ENCODE assay signal across 15 mouse cellular contexts in genomic region chr9:103408136-103408777, GRCm38 (mm10). TPM values are rescaled to one million over a fixed set of nuclear protein-coding genes. Genes with fewer than 3 reads are reported as not detected.
A peak's percentile ranks its signal among the peaks of the same experiment; 100 is the strongest.
DNase-seq lines count a peak whose midpoint lies in the region; ATAC-seq lines count a peak whose summit lies in the region.
"Had no signal": no experiment of that assay in that cellular context is flagged by ENCODE, and none has a peak within 500 bp of the region (broad histone marks: within the 10 kb centered on the region; RNA-seq: fewer than 3 reads in every experiment).

No protein-coding gene starts in this region.

- H3K4me1 ChIP-seq in hindbrain, embryonic 13.5 days (replicated peaks), result peaks cover 9% of the 10 kb centered on the region; the same call in 1 of the 2 replicates
- H3K4me1 ChIP-seq in hindbrain, embryonic 10.5 days (replicated peaks), result peaks cover 4% of the 10 kb centered on the region; the same call in 1 of the 2 replicates
- H3K4me1 ChIP-seq in neural tube, embryonic 13.5 days (replicated peaks), result peaks cover 9% of the 10 kb centered on the region; the same call in 1 of the 2 replicates
- H3K4me1 ChIP-seq in hindbrain, embryonic 15.5 days (replicated peaks), result 0 out of 2 replicates have a peak, but pooled peaks cover 12% of the 10 kb centered on the region
- H3K4me1 ChIP-seq: liver, embryonic 15.5 days had no signal

- WGBS in hindbrain, embryonic 13.5 days, result 52% methylated on average over 4 of the region's 4 CpGs
- WGBS in hindbrain, embryonic 10.5 days, result 76% methylated on average over 4 of the region's 4 CpGs
- 53% methylated on average over 4 of the region's 4 CpGs for WGBS in neural tube, embryonic 13.5 days
- WGBS in hindbrain, embryonic 15.5 days, result 38% methylated on average over 4 of the region's 4 CpGs

- H3K36me3 ChIP-seq in hindbrain, embryonic 13.5 days, result no peaks in the 10 kb centered on the region
- H3K36me3 ChIP-seq in hindbrain, embryonic 10.5 days, result no peaks in the 10 kb centered on the region
- no peaks in the 10 kb centered on the region for H3K36me3 ChIP-seq in neural tube, embryonic 13.5 days
- no peaks in the 10 kb centered on the region for H3K36me3 ChIP-seq in hindbrain, embryonic 15.5 days
- H3K36me3 ChIP-seq: liver, embryonic 15.5 days; midbrain, embryonic 12.5 days had no signal

- H3K9ac ChIP-seq in hindbrain, embryonic 13.5 days, result no peak overlapping the region
- H3K9ac ChIP-seq in neural tube, embryonic 13.5 days, result no peak overlapping the region
- H3K9ac ChIP-seq in hindbrain, embryonic 15.5 days, result no peak overlapping the region
- H3K9ac ChIP-seq: liver, embryonic 15.5 days; midbrain, embryonic 12.5 days had no signal

- H3K9me3 ChIP-seq in hindbrain, embryonic 13.5 days, result no peaks in the 10 kb centered on the region
- H3K9me3 ChIP-seq in hindbrain, embryonic 10.5 days, result no peaks in the 10 kb centered on the region
- H3K9me3 ChIP-seq in neural tube, embryonic 13.5 days, result no peaks in the 10 kb centered on the region
- H3K9me3 ChIP-seq in hindbrain, embryonic 15.5 days, result no peaks in the 10 kb centered on the region
- H3K9me3 ChIP-seq: liver, embryonic 15.5 days; midbrain, embryonic 12.5 days had no signal

- no peak overlapping the region for H3K4me2 ChIP-seq in hindbrain, embryonic 13.5 days
- no peak overlapping the region for H3K4me2 ChIP-seq in neural tube, embryonic 13.5 days
- H3K4me2 ChIP-seq in hindbrain, embryonic 15.5 days, result no peak overlapping the region
- H3K4me2 ChIP-seq: heart, embryonic 11.5 days; liver, embryonic 15.5 days; midbrain, embryonic 12.5 days had no signal

- ATAC-seq in hindbrain, embryonic 13.5 days (ENCODE audit: low FRiP score), result no peak
- ATAC-seq in neural tube, embryonic 13.5 days (ENCODE audit: low read depth), result no peak
- no peak for ATAC-seq in hindbrain, embryonic 15.5 days (ENCODE audit: low FRiP score, low read depth)

- no peaks in the 10 kb centered on the region for H3K27me3 ChIP-seq in hindbrain, embryonic 13.5 days
- H3K27me3 ChIP-seq in hindbrain, embryonic 10.5 days (ENCODE audit: insufficient read depth, poor library complexity, severe bottlenecking), result no peaks in the 10 kb centered on the region
- no peaks in the 10 kb centered on the region for H3K27me3 ChIP-seq in neural tube, embryonic 13.5 days
- no peaks in the 10 kb centered on the region for H3K27me3 ChIP-seq in hindbrain, embryonic 15.5 days
- H3K27me3 ChIP-seq: liver, embryonic 15.5 days; midbrain, embryonic 12.5 days had no signal

- peak overlapping the region; percentile 62 for H3K27ac ChIP-seq in hindbrain, embryonic 13.5 days
- no peak overlapping the region for H3K27ac ChIP-seq in hindbrain, embryonic 10.5 days
- H3K27ac ChIP-seq in neural tube, embryonic 13.5 days (replicated peaks), result peak overlapping the region; percentile 38; the same call in 1 of the 2 replicates
- H3K27ac ChIP-seq in hindbrain, embryonic 15.5 days (replicated peaks), result peak overlapping the region; percentile 61
- H3K27ac ChIP-seq: liver, embryonic 15.5 days; midbrain, embryonic 12.5 days had no signal

- H3K4me3 ChIP-seq in hindbrain, embryonic 13.5 days, result no peak overlapping the region
- H3K4me3 ChIP-seq in hindbrain, embryonic 10.5 days, result no peak overlapping the region
- no peak overlapping the region for H3K4me3 ChIP-seq in neural tube, embryonic 13.5 days
- H3K4me3 ChIP-seq in hindbrain, embryonic 15.5 days, result no peak overlapping the region
- H3K4me3 ChIP-seq: liver, embryonic 15.5 days; midbrain, embryonic 12.5 days had no signal

- no peak for DNase-seq in hindbrain, embryonic 10.5 days (ENCODE audit: low spot score)
- no peak for DNase-seq in neural tube, embryonic 10.5 days (ENCODE audit: extremely low spot score, low spot score)
- DNase-seq in retina, postnatal 1 day, result peak; percentile 77
- no peak for DNase-seq in left cerebral cortex, adult 8-10 months (ENCODE audit: low spot score in 2 of 2)
- DNase-seq in thymus, postnatal 25 days, result no peak
- DNase-seq: adrenal gland, postnatal 14 days; cerebellum, adult 8-10 months; heart, postnatal 4 days; right cerebral cortex, adult 18-20 months had no signal

RNA-seq across cellular contexts. Expression of gene Cdv3, which starts 42.6 kb away (rescaled TPM):
- polyA plus RNA-seq in hindbrain, embryonic 13.5 days (2015; fragmentation: Nextera tagmentation; extraction: Ambion mirVana), result 80.9 and 84.4 TPM in 2 replicates
- polyA plus RNA-seq in hindbrain, embryonic 10.5 days (2016; fragmentation: Nextera tagmentation; extraction: Ambion mirVana), result 150 and 153 TPM in 2 replicates
- 78.1 and 88.3 TPM in 2 replicates for polyA plus RNA-seq in neural tube, embryonic 13.5 days (2015; fragmentation: Nextera tagmentation; extraction: Ambion mirVana)
- polyA plus RNA-seq in hindbrain, embryonic 15.5 days (2015; fragmentation: Nextera tagmentation; extraction: Ambion mirVana), result 85.6 and 85.9 TPM in 2 replicates
- total RNA-seq in left cerebral cortex, adult 8-10 months (2022), result 10 to 100 TPM; 73.2 to 87.3 (median 76.9) TPM
